In the genomic region with DNA sequence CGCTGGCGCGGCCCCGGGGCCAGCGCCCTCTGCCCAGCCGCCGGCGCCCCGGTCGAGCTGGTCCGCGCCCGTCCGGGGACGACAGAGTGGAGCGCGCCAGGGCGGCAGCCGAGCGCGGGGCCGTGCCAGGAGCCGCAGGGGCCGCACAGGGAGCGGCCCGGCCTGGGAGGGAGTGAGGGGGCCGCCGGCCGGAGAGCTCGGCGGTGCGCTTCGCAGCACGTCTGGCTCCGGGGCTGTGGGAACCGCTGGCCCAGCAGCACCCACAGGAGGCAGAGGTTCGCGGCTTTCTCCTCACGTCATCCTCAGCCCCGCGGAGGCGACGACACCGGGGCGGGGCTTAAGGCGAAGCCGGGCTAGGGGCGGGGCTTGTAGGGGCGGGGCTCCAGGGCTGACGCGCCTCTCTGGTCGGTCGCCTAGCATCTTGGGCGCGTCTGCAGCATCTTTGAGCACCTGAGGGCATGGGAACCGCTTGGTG, we compare ENCODE assay signal across 8 mouse cellular contexts. TPM values are rescaled to one million over a fixed set of nuclear protein-coding genes. Genes with fewer than 3 reads are reported as not detected.
DNase-seq lines count a peak whose midpoint lies in the region; ATAC-seq and TF ChIP-seq lines count a peak whose summit lies in the region.

Gene Trpc1 (minus strand): TSS at position 339 of the 475 bp plus-strand sequence.

- peaks cover 6 to 13% of the 10 kb centered on the region in 2 experiments for H3K27me3 ChIP-seq in MEL (ENCODE audit: control insufficient read depth in 1 of 2, insufficient read depth in 2 of 2, low read length in 2 of 2)
- H3K27me3 ChIP-seq in cerebellum, adult 2 months (ENCODE audit: control insufficient read depth, insufficient read depth, low read length), result no peaks in the 10 kb centered on the region
- no peaks in the 10 kb centered on the region for H3K27me3 ChIP-seq in forebrain, postnatal 0 days (ENCODE audit: insufficient read depth, low read length)
- H3K27me3 ChIP-seq in lung, embryonic 16.5 days (ENCODE audit: control insufficient read depth, insufficient read depth, low read depth, low read length), result no peaks in the 10 kb centered on the region; the same call in 1 of the 2 replicates

- ATAC-seq in forebrain, postnatal 0 days, result peak; percentile 98
- peak; percentile 99 for ATAC-seq in lung, embryonic 16.5 days (ENCODE audit: low read depth)

- TF ChIP-seq CTCF in MEL (IDR thresholded peaks at IDR 0.05 in 2 of 3, conservative IDR thresholded peaks at IDR 0.05 in 1 of 3; ENCODE audit: control insufficient read depth in 1 of 3, insufficient read depth in 1 of 3, low read depth in 2 of 3, low read length in 3 of 3, poor library complexity in 1 of 3, severe bottlenecking in 1 of 3), result no peak
- TF ChIP-seq CTCF in cerebellum, adult 2 months (IDR thresholded peaks at IDR 0.05; ENCODE audit: borderline replicate concordance, insufficient read depth, low read depth, low read length), result no peak
- peak; percentile 14; the same call in 1 of the 2 replicates for TF ChIP-seq CTCF in forebrain, postnatal 0 days (IDR thresholded peaks at IDR 0.05; ENCODE audit: low read depth)

- H3K4me1 ChIP-seq in MEL (ENCODE audit: control insufficient read depth in 1 of 2, insufficient read depth in 2 of 2, low read length in 2 of 2), result peaks cover 0 to 6% of the 10 kb centered on the region in 2 experiments; a peak in 2 of 4 replicates
- H3K4me1 ChIP-seq in cerebellum, adult 2 months (ENCODE audit: control insufficient read depth, insufficient read depth, low read length), result no peaks in the 10 kb centered on the region; the same call in 1 of the 2 replicates
- 0 out of 2 replicates have a peak, but pooled peaks cover 6% of the 10 kb centered on the region for H3K4me1 ChIP-seq in forebrain, postnatal 0 days (ENCODE audit: insufficient read depth)
- peaks cover 8% of the 10 kb centered on the region; the same call in 1 of the 2 replicates for H3K4me1 ChIP-seq in lung, embryonic 16.5 days (replicated peaks; ENCODE audit: control insufficient read depth, insufficient read depth, low read length)

- WGBS in cerebellum, adult 2 months, result under 1% methylated on average over 49 of the region's 56 CpGs
- WGBS in forebrain, postnatal 0 days, result 2% methylated on average over 51 of the region's 56 CpGs
- 0% methylated on average over 40 of the region's 56 CpGs for WGBS in lung, embryonic 16.5 days

- peak within 1 kb of the TSS; percentile 73 to 84; a peak in 3 of 4 replicates for H3K4me3 ChIP-seq in MEL (ENCODE audit: control insufficient read depth in 1 of 2, insufficient read depth in 1 of 2, low read depth in 2 of 2, low read length in 2 of 2)
- H3K4me3 ChIP-seq in cerebellum, adult 2 months (replicated peaks; ENCODE audit: insufficient read depth, low read depth, low read length), result peak within 1 kb of the TSS; percentile 86
- peak within 1 kb of the TSS; percentile 96 for H3K4me3 ChIP-seq in forebrain, postnatal 0 days (ENCODE audit: low read depth, low read length)
- peak within 1 kb of the TSS; percentile 80 for H3K4me3 ChIP-seq in lung, embryonic 16.5 days (ENCODE audit: low read length)

- peak within 1 kb of the TSS; percentile 79 for H3K4me2 ChIP-seq in forebrain, postnatal 0 days (ENCODE audit: low read depth)
- peak within 1 kb of the TSS; percentile 93 for H3K4me2 ChIP-seq in lung, embryonic 16.5 days (ENCODE audit: low read depth, low read length)

- TF ChIP-seq EP300 in MEL (IDR thresholded peaks at IDR 0.05; ENCODE audit: low read depth in 1 of 2, low read length in 2 of 2), result no peak

- peak within 1 kb of the TSS; percentile 74 for H3K9ac ChIP-seq in MEL (ENCODE audit: control insufficient read depth, low read depth, low read length, poor library complexity, severe bottlenecking)
- peak within 1 kb of the TSS; percentile 85 for H3K9ac ChIP-seq in forebrain, postnatal 0 days
- H3K9ac ChIP-seq in lung, embryonic 16.5 days (ENCODE audit: low read length), result peak within 1 kb of the TSS; percentile 81

- 0 out of 4 replicates have a peak, but pooled peaks of 1 of the 2 experiments have one; percentile 37 for TF ChIP-seq POLR2A in MEL (IDR thresholded peaks at IDR 0.05; ENCODE audit: control insufficient read depth in 1 of 2, insufficient read depth in 1 of 2, low read depth in 1 of 2, low read length in 2 of 2, poor library complexity in 1 of 2)
- peak; percentile 76 for TF ChIP-seq POLR2A in cerebellum, adult 2 months (IDR thresholded peaks at IDR 0.05; ENCODE audit: borderline replicate concordance, insufficient read depth, low read length)

- no peaks in the 10 kb centered on the region for H3K36me3 ChIP-seq in MEL (ENCODE audit: control insufficient read depth in 1 of 2, insufficient read depth in 2 of 2, low read length in 2 of 2)
- H3K36me3 ChIP-seq in forebrain, postnatal 0 days (ENCODE audit: insufficient read depth), result no peaks in the 10 kb centered on the region
- H3K36me3 ChIP-seq in lung, embryonic 16.5 days (ENCODE audit: control insufficient read depth, insufficient read depth, low read length), result no peaks in the 10 kb centered on the region

- DNase-seq in MEL (ENCODE audit: low read depth, low spot score), result peak; percentile 81
- peak; percentile 85 to 89 for DNase-seq in cerebellum, adult 2 months
- peak; percentile 91 for DNase-seq in forebrain, postnatal 0 days
- peak; percentile 87 for DNase-seq in heart, postnatal 4 days
- peak; percentile 76 for DNase-seq in layer of hippocampus, adult 9-11 months
- peak; percentile 55 for DNase-seq in ovary, postnatal 14 days (ENCODE audit: low spot score)
- DNase-seq in thymus, postnatal 14 days, result peak; percentile 66

- H3K79me2 ChIP-seq in MEL (ENCODE audit: control insufficient read depth, insufficient read depth, low read length, poor library complexity), result no peaks in the 10 kb centered on the region; the same call in 1 of the 2 replicates

- no peak within 1 kb of the TSS for H3K27ac ChIP-seq in MEL (ENCODE audit: control insufficient read depth, low read depth, low read length)
- peak within 1 kb of the TSS; percentile 87 for H3K27ac ChIP-seq in cerebellum, adult 2 months (ENCODE audit: insufficient read depth, low read length)
- peak within 1 kb of the TSS; percentile 54 for H3K27ac ChIP-seq in forebrain, postnatal 0 days (ENCODE audit: low read depth, low read length)
- 0 out of 2 replicates have a peak within 1 kb of the TSS, but pooled peaks have one; percentile 8 for H3K27ac ChIP-seq in lung, embryonic 16.5 days (ENCODE audit: low read length)

- no peaks in the 10 kb centered on the region for H3K9me3 ChIP-seq in MEL (replicated peaks; ENCODE audit: insufficient read depth, low read length)
- no peaks in the 10 kb centered on the region for H3K9me3 ChIP-seq in forebrain, postnatal 0 days (ENCODE audit: low read length)
- no peaks in the 10 kb centered on the region for H3K9me3 ChIP-seq in lung, embryonic 16.5 days (ENCODE audit: control insufficient read depth, low read length)

- TF ChIP-seq RAD21 in MEL (IDR thresholded peaks at IDR 0.05; ENCODE audit: low read depth, low read length), result no peak

TF ChIP-seq in MEL, 35 proteins besides CTCF, POLR2A, EP300 and RAD21:
- TF ChIP-seq HCFC1 (IDR thresholded peaks at IDR 0.05; ENCODE audit: low read depth, low read length), result no peak
- no peak for TF ChIP-seq E2F4 (IDR thresholded peaks at IDR 0.05; ENCODE audit: borderline replicate concordance, low read depth, low read length)
- TF ChIP-seq TAL1 (IDR thresholded peaks at IDR 0.05; ENCODE audit: low read length), result no peak
- no peak for TF ChIP-seq NRF1 (IDR thresholded peaks at IDR 0.05; ENCODE audit: insufficient read depth, low read depth, low read length, poor library complexity, severe bottlenecking)
- 0 out of 2 replicates have a peak, but pooled peaks have one; percentile 26 for TF ChIP-seq MAZ (IDR thresholded peaks at IDR 0.05; ENCODE audit: low read depth, low read length)
- TF ChIP-seq RCOR1 (IDR thresholded peaks at IDR 0.05; ENCODE audit: low read depth, low read length), result no peak

RNA-seq across cellular contexts. Expression of gene Trpc1, which starts in this region (rescaled TPM):
- total RNA-seq in MEL (2012; rRNA removed), result 0.10 and 0.15 TPM in 2 replicates
- polyA plus RNA-seq in MEL (2012; ENCODE audit: insufficient read depth in 1 of 2, insufficient read length in 2 of 2, low read depth in 1 of 2, low replicate concordance in 2 of 2, missing spikeins in 1 of 2), result under 1 TPM in 1 of 2 experiments, not detected in 1; 0.50 TPM
- polyA plus RNA-seq in cerebellum, adult 2 months (2012; rRNA removed), result 21.3 and 23.1 TPM in 2 replicates
- 27.6 and 33.3 TPM in 2 replicates for total RNA-seq in forebrain, postnatal 0 days (2014; rRNA removed)
- polyA plus RNA-seq in forebrain, postnatal 0 days (2015; fragmentation: Nextera tagmentation; extraction: Ambion mirVana), result 5.2 and 7.3 TPM in 2 replicates
- total RNA-seq in heart, postnatal 4 days (2021), result 1 to 10 TPM; 8.2 to 9.5 TPM
- 4.0 and 4.6 TPM in 2 replicates for polyA plus RNA-seq in lung, embryonic 16.5 days (2015; fragmentation: Nextera tagmentation; extraction: Ambion mirVana)

Comparison
In these comparisons a context has a peak if more than half of its experiments do, and no peak if none do; other contexts are left out.
1. Peak in DNase-seq, H3K4me3 ChIP-seq and H3K9ac ChIP-seq in MEL; RNA of the gene not detected or under 1 TPM.